Mouse (Mus musculus) heart, embryonic 14.5 days (tissue): ENCODE data around the gene Nphs1. TPM values are rescaled to one million over a fixed set of nuclear protein-coding genes. Genes with fewer than 3 reads are reported as not detected.

Experiments used
- ATAC-seq: fragments of 200-750 bp; cut with Nextera tagmentation; 2 replicates; pipeline ENCODE4 v1.8.0; 2017; ENCODE audit warnings: low read depth, moderate TSS enrichment; ENCODE audit not compliant: insufficient number of reproducible peaks, insufficient read depth, low FRiP score
- H3K27ac ChIP-seq, 2 experiments: fragments of 200-500 bp in 1 of 2; fragments of 300-500 bp in 1 of 2; sonication (generic) in 1 of 2; replicated peaks in 1 of 2; 2 replicates each; pipeline ENCODE4 v1.5.1; 2012 to 2014; ENCODE audit warnings: low read depth in 2 of 2, low read length in 2 of 2, control low read depth in 1 of 2, mild to moderate bottlenecking in 1 of 2, mixed read lengths in 1 of 2; ENCODE audit not compliant: control insufficient read depth in 1 of 2, insufficient read depth in 1 of 2
- H3K27me3 ChIP-seq: fragments of 300-500 bp; sonication (generic); 2 replicates; pipeline ENCODE4 v1.6.1; 2014; ENCODE audit warnings: mild to moderate bottlenecking, low read length, control low read depth; ENCODE audit not compliant: control insufficient read depth, insufficient read depth
- H3K36me3 ChIP-seq: fragments of 300-500 bp; sonication (generic); 2 replicates; pipeline ENCODE4 v1.6.1; 2014; ENCODE audit warnings: mild to moderate bottlenecking, control low read depth, low read length, mixed read lengths; ENCODE audit not compliant: control insufficient read depth, insufficient read depth
- H3K4me1 ChIP-seq, 2 experiments: fragments of 200-500 bp in 1 of 2; fragments of 300-500 bp in 1 of 2; sonication (generic) in 1 of 2; 2 replicates each; pipeline ENCODE4 v1.6.1; 2012 to 2014; ENCODE audit warnings: low read length in 2 of 2, control low read depth in 1 of 2, mixed read lengths in 1 of 2; ENCODE audit not compliant: control insufficient read depth in 2 of 2, insufficient read depth in 2 of 2
- H3K4me2 ChIP-seq: fragments of 300-500 bp; sonication (generic); 2 replicates; pipeline ENCODE4 v1.6.1; 2014; ENCODE audit warnings: mild to moderate bottlenecking, low read length
- H3K4me3 ChIP-seq, 2 experiments: fragments of 200-500 bp in 1 of 2; fragments of 300-500 bp in 1 of 2; sonication (generic) in 1 of 2; 2 replicates each; pipeline ENCODE4 v1.5.1; 2012 to 2014; ENCODE audit warnings: low read length in 2 of 2, mild to moderate bottlenecking in 2 of 2, control low read depth in 1 of 2, low read depth in 1 of 2, moderate library complexity in 1 of 2; ENCODE audit not compliant: control insufficient read depth in 1 of 2, insufficient read depth in 1 of 2
- H3K9ac ChIP-seq: fragments of 300-500 bp; sonication (generic); 2 replicates; pipeline ENCODE4 v1.6.1; 2014; ENCODE audit warnings: mild to moderate bottlenecking, low read length
- H3K9me3 ChIP-seq: fragments of 300-500 bp; sonication (generic); 2 replicates; pipeline ENCODE4 v1.6.1; 2016; ENCODE audit warnings: low read length, control low read depth; ENCODE audit not compliant: control insufficient read depth
- WGBS: fragments of 180-500 bp; shearing (Covaris S2); extraction: QIAGEN DNeasy Blood & Tissue Kit; methylation state at CpG from one replicate; pipeline ENCODE4 v1.1.7; 2014; 5-methylcytosine and 5-hydroxymethylcytosine counted together
- polyA plus RNA-seq: library from polyadenylated mRNA; unstranded; fragments of >200 nt; fragmentation: Nextera tagmentation; extraction: Ambion mirVana; gene quantifications from 2 replicates; pipeline ENCODE4 v1.2.1, GENCODE M21; 2014

The Nphs1 gene
- polyA plus RNA-seq, 1 experiment from 2014 or later = 0.14 TPM

- Histone ChIP-seq H3K27me3 (peaks cover 40% of the 10 kb centered on the region), H3K27ac (no peak overlapping the region), H3K4me1 (peaks cover 8 to 12% of the 10 kb centered on the region in 2 experiments; a peak in 2 of 4 replicates), H3K9ac (no peak overlapping the region), H3K36me3 (no peaks in the 10 kb centered on the region), H3K4me3 (no peak overlapping the region), H3K9me3 (0 out of 2 replicates have a peak, but pooled peaks cover 6% of the 10 kb centered on the region), H3K4me2 (peak overlapping the region; percentile 80)
- WGBS = 21% methylated on average over 9 of the region's 9 CpGs
- ATAC-seq = no peak
Measured at GRCm38 (mm10) chr7:30443696-30444095, 14.4 kb upstream of the Nphs1 start.

GRCm38 (mm10) chr7:30444154-30444970 is 13.8 kb upstream of the Nphs1 start:
- Histone ChIP-seq H3K9ac (peak overlapping the region; percentile 68), H3K9me3 (0 out of 2 replicates have a peak, but pooled peaks cover 6% of the 10 kb centered on the region), H3K4me3 (peak overlapping the region; percentile 64 to 68), H3K4me2 (peak overlapping the region; percentile 80), H3K27ac (no peak overlapping the region), H3K4me1 (peaks cover 8 to 12% of the 10 kb centered on the region in 2 experiments; a peak in 2 of 4 replicates), H3K36me3 (no peaks in the 10 kb centered on the region), H3K27me3 (peaks cover 40% of the 10 kb centered on the region)
- no peak for ATAC-seq
- 1% methylated on average over 38 of the region's 38 CpGs for WGBS

- peak within 1 kb of the TSS; percentile 80 for H3K4me2 ChIP-seq
- H3K36me3 ChIP-seq = no peaks in the 10 kb centered on the region
- peaks cover 40% of the 10 kb centered on the region for H3K27me3 ChIP-seq
- under 1% methylated on average over 55 of the region's 72 CpGs for WGBS
- 0 out of 2 replicates have a peak, but pooled peaks cover 6% of the 10 kb centered on the region for H3K9me3 ChIP-seq
- peaks cover 8 to 12% of the 10 kb centered on the region in 2 experiments; a peak in 2 of 4 replicates for H3K4me1 ChIP-seq
- peak within 1 kb of the TSS; percentile 64 to 68 for H3K4me3 ChIP-seq
- peak within 1 kb of the TSS; percentile 68 for H3K9ac ChIP-seq
- 0 out of 2 replicates have a peak, but pooled peaks have one; percentile 44 for ATAC-seq
- no peak within 1 kb of the TSS for H3K27ac ChIP-seq
Measured at GRCm38 (mm10) chr7:30444971-30445751, 13.0 kb upstream of the Nphs1 start, which contains the start of gene Aplp1. Gene Aplp1, minus strand, starts transcription at chr7:30445535.

GRCm38 (mm10) chr7:30450241-30450640 is 7.9 kb upstream of the Nphs1 start:
- no peak for ATAC-seq
- peaks cover 0 to 3% of the 10 kb centered on the region in 2 experiments; a peak in 1 of 4 replicates for H3K4me1 ChIP-seq
- 0 out of 2 replicates have a peak, but pooled peaks cover 6% of the 10 kb centered on the region for H3K9me3 ChIP-seq
- H3K36me3 ChIP-seq = no peaks in the 10 kb centered on the region
- H3K9ac ChIP-seq = no peak overlapping the region
- no peak overlapping the region for H3K4me2 ChIP-seq
- H3K27me3 ChIP-seq = peaks cover 49% of the 10 kb centered on the region
- no peak overlapping the region for H3K4me3 ChIP-seq
- 63% methylated on average over 7 of the region's 7 CpGs for WGBS
- H3K27ac ChIP-seq = no peak overlapping the region

GRCm38 (mm10) chr7:30453327-30453726 is 4.8 kb upstream of the Nphs1 start:
- no peak for ATAC-seq
- Histone ChIP-seq H3K4me3 (no peak overlapping the region; a peak in 1 of 4 replicates), H3K4me1 (peaks cover 0 to 3% of the 10 kb centered on the region in 2 experiments; a peak in 1 of 4 replicates), H3K27ac (no peak overlapping the region), H3K9ac (no peak overlapping the region), H3K9me3 (no peaks in the 10 kb centered on the region), H3K27me3 (peaks cover 64% of the 10 kb centered on the region), H3K36me3 (no peaks in the 10 kb centered on the region), H3K4me2 (no peak overlapping the region)
- 25% methylated on average over 25 of the region's 25 CpGs for WGBS

GRCm38 (mm10) chr7:30453766-30454165 is 4.3 kb upstream of the Nphs1 start:
- no peak for ATAC-seq
- H3K36me3 ChIP-seq = no peaks in the 10 kb centered on the region
- no peak overlapping the region for H3K27ac ChIP-seq
- peaks cover 0 to 3% of the 10 kb centered on the region in 2 experiments; a peak in 1 of 4 replicates for H3K4me1 ChIP-seq
- H3K9me3 ChIP-seq = no peaks in the 10 kb centered on the region
- H3K27me3 ChIP-seq = peaks cover 68% of the 10 kb centered on the region
- 3% methylated on average over 25 of the region's 25 CpGs for WGBS
- H3K4me2 ChIP-seq = peak overlapping the region; percentile 11; the same call in 1 of the 2 replicates
- H3K4me3 ChIP-seq = peak overlapping the region in 1 of 2 experiments; percentile 4; a peak in 2 of 4 replicates
- no peak overlapping the region for H3K9ac ChIP-seq

GRCm38 (mm10) chr7:30454259-30454658 is 3.9 kb upstream of the Nphs1 start:
- Histone ChIP-seq H3K36me3 (no peaks in the 10 kb centered on the region), H3K9me3 (no peaks in the 10 kb centered on the region), H3K4me1 (peaks cover 0 to 3% of the 10 kb centered on the region in 2 experiments; a peak in 1 of 4 replicates), H3K4me3 (0 out of 4 replicates have a peak overlapping the region, but pooled peaks of 1 of the 2 experiments have one; percentile 4), H3K27ac (no peak overlapping the region), H3K4me2 (0 out of 2 replicates have a peak overlapping the region, but pooled peaks have one; percentile 11), H3K9ac (no peak overlapping the region), H3K27me3 (peaks cover 73% of the 10 kb centered on the region)
- ATAC-seq = no peak
- 13% methylated on average over 6 of the region's 6 CpGs for WGBS
